ENCODE assay signal across 10 mouse cellular contexts in the genomic region with DNA sequence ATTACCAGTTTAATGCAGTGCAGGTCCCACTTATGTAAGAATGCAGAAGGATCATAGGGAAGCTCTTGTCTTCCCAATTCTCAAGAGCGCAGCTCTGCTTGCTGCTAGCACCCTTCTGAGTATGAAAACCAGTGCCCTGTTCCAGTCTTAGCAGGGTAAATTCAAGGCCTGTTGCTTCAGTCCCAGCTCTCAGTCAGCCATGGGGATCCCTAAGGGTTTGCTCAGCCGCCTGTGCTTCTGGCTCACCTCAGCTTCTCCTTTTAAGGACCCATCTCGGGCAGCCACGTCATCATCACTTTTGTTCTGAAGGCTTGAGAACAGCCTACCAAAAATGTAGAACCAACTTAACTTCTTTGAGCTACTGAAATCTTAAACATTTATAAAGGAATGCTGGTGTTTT. TPM values are rescaled to one million over a fixed set of nuclear protein-coding genes. Genes with fewer than 3 reads are reported as not detected.
DNase-seq lines count a peak whose midpoint lies in the region; TF ChIP-seq lines count a peak whose summit lies in the region.
"Had no signal": no experiment of that assay in that cellular context is flagged by ENCODE, and none has a peak within 500 bp of the region (broad histone marks: within the 10 kb centered on the region; RNA-seq: fewer than 3 reads in every experiment).

No protein-coding gene starts in this region.

- H3K9me3 ChIP-seq in heart, embryonic 10.5 days, result no peaks in the 10 kb centered on the region
- H3K9me3 ChIP-seq: forebrain, embryonic 12.5 days had no signal

- H3K27ac ChIP-seq in left cerebral cortex, adult 2 months, result peak overlapping the region; percentile 79
- H3K27ac ChIP-seq in heart, embryonic 10.5 days, result peak overlapping the region; percentile 69
- H3K27ac ChIP-seq: forebrain, embryonic 12.5 days had no signal

- H3K4me1 ChIP-seq in heart, embryonic 10.5 days, result peaks cover 43% of the 10 kb centered on the region

- no peak overlapping the region for H3K4me3 ChIP-seq in left cerebral cortex, adult 2 months
- H3K4me3 ChIP-seq in heart, embryonic 10.5 days, result no peak overlapping the region
- H3K4me3 ChIP-seq: forebrain, embryonic 12.5 days had no signal

- no peaks in the 10 kb centered on the region for H3K27me3 ChIP-seq in heart, embryonic 10.5 days (ENCODE audit: insufficient read depth, poor library complexity, severe bottlenecking)
- H3K27me3 ChIP-seq: forebrain, embryonic 12.5 days had no signal

- intact Hi-C loops in left cerebral cortex, adult 2 months (cut with DNase I), result no loop called here
- intact Hi-C loops in left cerebral cortex, postnatal 14 days (cut with DNase I), result no loop called here

- no peaks in the 10 kb centered on the region for H3K36me3 ChIP-seq in heart, embryonic 10.5 days
- H3K36me3 ChIP-seq: forebrain, embryonic 12.5 days had no signal

- WGBS in heart, embryonic 10.5 days, result 48% methylated on average over 4 of the region's 4 CpGs

- TF ChIP-seq CTCF in left cerebral cortex, adult 2 months (IDR thresholded peaks at IDR 0.05), result no peak

- DNase-seq in left cerebral cortex, adult 2 months (ENCODE audit: extremely low spot score in 1 of 2, low spot score in 2 of 2), result no peak
- DNase-seq in left cerebral cortex, postnatal 14 days (ENCODE audit: low spot score in 2 of 2), result no peak
- DNase-seq in heart, embryonic 10.5 days (ENCODE audit: low spot score), result no peak
- DNase-seq in lung, postnatal 10 days, result peak; percentile 30
- peak; percentile 43 to 54 for DNase-seq in thymus, postnatal 10 days (ENCODE audit: low spot score in 2 of 2)
- DNase-seq in cerebellum, adult 11 months, result no peak
- DNase-seq in frontal cortex, postnatal 25 days (ENCODE audit: low spot score in 2 of 2), result no peak
- DNase-seq in kidney, adult 11 months, result no peak
- DNase-seq: cerebellum, adult 11-12 months had no signal

RNA-seq across cellular contexts. Expression of gene Znrf1, which starts 25.9 kb away (rescaled TPM):
- 100 to 1,000 TPM; 166 to 171 TPM for total RNA-seq in left cerebral cortex, adult 2 months (2021)
- total RNA-seq in left cerebral cortex, postnatal 14 days (2021), result 100 to 1,000 TPM; 157 to 170 TPM
- 21.3 and 37.0 TPM in 2 replicates for polyA plus RNA-seq in heart, embryonic 10.5 days (2016; fragmentation: Nextera tagmentation; extraction: Ambion mirVana)

RNA-seq across cellular contexts. Expression of gene Wdr59, which starts 39.9 kb away (rescaled TPM):
- 10 to 100 TPM; 18.9 to 20.0 TPM for total RNA-seq in left cerebral cortex, adult 2 months (2021)
- 10 to 100 TPM; 19.4 to 20.5 TPM for total RNA-seq in left cerebral cortex, postnatal 14 days (2021)
- 4.4 and 5.9 TPM in 2 replicates for polyA plus RNA-seq in heart, embryonic 10.5 days (2016; fragmentation: Nextera tagmentation; extraction: Ambion mirVana)

Comparison
In these comparisons a context has a peak if more than half of its experiments do, and no peak if none do; other contexts are left out.
1. DNase-seq: peak in lung, postnatal 10 days (single experiment) and thymus, postnatal 10 days (2 of 2); none in left cerebral cortex, adult 2 months (0 of 2), left cerebral cortex, postnatal 14 days (0 of 2), heart, embryonic 10.5 days (single experiment), cerebellum, adult 11 months (single experiment), frontal cortex, postnatal 25 days (0 of 2) and kidney, adult 11 months (single experiment).